Mouse (Mus musculus) kidney, adult 9 months (tissue): ENCODE data around the gene Actrt2.

Source experiments
- DNase-seq: peaks from one replicate; pipeline ENCODE4 v3.0.0; 2022

Actrt2 gene

DNA sequence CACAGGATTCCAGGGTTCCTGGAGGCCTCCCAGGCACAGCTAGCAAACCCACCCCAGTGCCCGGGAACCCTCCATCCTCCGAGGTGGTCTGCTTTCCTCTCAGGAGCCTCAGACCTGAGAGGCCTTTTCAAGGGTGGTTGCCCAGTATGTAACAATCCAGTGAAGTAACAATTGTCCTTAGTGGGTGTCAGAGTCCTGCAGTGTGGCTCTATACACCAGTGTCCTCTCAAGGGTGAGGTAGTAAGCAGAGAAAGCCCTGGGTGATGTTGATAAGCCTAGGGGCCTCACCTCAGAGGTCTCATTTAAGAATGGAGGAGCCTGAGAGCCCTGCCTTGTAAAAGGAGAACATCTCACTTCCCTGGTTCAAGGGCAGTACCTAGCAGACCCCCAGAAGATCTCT lies at the start of gene Actrt2:
Actrt2 (minus strand) TSS at position 101 of the 400 bp plus-strand sequence.
- no peak for DNase-seq

DNA sequence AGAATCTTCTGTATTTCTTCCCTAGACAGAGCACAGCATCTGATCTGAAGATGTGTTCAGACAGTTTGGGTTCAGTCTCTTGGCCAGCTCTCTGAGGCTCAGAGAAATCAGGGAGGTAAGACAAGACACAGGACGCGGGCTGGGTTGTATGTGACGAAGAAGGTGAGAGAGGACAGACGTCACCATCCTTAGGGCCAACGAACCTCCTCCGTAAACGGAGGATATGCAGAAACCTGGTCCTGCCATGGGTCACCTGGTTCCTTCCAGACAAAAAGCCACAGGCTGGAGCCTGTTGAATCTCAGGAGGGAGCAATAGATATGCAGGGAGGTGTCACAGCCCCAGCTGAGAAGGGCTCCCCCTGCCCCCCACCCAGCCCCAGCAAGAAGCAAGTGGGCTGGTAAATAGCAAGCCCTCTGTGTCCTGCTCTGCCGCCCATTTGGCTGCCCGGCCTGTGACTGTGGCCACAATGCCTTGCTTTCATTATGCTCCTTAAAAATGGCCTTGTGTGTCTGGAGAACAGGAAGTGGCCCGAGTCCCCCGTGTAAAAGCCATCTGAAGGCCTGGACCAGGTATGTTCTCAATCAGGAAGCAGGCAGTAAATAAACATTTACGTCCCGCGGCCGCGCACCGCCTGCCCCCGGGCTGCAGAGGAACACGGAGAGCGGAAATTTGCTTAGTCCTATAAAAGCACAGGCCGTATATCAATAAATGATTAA lies 41.9 kb upstream of the Actrt2 start:
- DNase-seq = no peak

DNA sequence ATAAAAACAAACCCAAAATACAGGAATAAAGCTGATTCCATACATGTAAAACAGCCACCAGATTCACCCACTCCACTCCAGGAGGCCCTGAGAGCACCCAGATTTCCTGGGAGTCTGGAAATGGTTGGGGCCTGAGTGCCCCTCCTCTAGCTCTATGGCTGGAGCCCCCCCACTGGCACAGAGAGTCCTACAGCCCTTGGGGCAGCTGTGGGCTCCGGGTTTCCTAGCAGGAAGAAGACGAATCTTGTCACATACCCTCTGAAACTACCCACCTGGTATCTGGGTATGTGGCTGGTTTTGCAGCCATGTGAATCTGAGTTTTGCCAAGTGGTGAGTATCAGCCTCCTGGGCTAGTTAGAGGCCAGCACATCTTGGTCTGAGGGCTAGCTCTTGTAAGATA lies 41.1 kb upstream of the Actrt2 start:
- no peak for DNase-seq

DNA sequence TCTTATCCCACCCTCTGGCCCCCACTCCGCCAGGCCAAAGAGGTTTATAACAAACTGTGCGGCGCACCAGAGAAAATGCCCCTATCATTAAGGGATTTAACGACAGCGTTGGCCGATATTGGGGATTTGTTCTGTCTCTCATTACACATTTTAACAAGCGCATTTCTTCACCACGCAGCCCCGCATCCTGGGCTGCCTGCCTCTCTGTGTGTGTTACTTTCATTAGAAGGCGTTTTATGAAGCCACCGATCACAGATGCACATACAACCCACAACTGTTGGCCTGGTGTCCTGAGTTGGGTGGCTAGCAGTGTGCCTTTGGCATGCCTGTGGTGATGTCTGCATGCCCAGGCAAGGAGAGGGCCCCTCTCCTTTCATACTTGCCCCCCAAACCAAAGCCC lies 40.6 kb upstream of the Actrt2 start:
- no peak for DNase-seq

DNA sequence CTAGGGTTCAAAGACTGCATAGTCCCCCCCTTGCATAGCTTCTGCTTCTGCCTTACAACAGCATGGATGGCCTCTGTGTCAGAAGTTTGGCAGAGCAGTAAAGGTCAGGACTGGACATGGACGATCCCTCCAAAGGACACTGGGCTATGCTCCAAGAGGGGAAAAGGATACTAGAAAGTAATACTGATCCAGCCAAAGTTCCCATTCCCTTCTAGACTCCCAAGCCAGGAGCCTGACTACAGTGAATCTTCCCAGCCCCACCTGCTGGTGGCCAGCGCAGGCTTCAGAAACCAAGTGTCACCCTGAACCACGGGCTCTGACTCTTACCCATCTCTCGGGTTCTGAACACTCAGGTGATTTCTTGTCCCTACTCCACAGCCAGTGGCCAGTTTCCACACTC lies 39.9 kb upstream of the Actrt2 start:
- peak; percentile 36 for DNase-seq

DNA sequence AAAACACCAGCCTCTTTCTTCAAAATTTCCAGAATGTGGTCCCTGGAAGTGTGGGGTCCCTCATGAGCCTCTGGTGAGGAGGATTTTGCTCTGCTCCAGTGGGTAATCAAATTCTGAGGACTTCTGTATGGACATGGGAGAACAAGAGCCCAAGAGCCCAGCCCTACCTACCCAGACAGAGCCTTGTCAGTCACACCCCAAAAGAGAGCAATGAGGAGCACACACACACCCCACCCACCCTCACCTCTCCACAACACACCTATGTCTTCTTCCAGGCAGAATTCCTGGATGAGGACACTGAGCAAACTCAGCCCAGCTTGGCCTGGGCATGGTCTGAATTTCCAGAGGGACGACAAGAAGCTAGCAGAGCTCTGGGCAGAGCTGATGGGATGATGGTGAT lies 38.8 kb upstream of the Actrt2 start:
- DNase-seq = no peak

DNA sequence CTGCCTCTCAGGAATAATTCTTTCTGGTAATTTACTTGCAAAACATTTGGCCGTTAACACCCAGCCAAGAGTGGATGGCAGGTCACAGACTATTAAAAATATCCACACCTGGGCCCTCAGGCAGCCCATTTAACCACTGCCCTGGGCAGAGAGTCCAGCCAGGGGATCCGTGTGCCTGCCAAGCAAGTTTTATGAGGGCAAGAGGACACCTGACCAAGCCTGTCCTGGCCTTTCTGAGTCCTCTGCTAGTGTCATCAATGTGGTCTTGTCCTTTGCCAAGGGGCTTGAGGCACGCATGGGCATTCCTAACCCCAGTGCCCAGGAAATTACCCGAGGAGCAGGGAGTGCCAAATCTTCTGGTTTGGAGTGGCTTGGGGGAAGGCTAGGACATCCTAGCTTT lies 38.0 kb upstream of the Actrt2 start:
- DNase-seq = peak; percentile 73

DNA sequence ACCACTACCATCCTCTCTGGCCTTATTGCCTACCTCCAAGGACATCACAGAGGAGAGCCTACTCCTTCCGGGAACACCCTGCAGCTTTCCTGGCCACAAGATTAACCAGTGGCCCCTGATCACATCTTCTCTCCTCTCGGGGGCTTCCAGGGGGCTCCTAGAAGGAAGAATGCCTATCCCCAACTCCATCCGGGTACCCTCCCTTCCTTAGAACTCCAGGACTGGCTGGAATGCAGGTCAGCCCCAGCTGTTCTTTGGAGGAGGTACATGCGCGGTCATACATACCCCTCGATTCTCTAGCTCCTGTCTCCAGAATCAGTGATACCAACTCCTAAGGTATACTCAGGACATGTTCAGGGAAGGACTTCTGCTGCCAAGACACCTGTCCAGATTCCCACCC lies 37.4 kb upstream of the Actrt2 start:
- DNase-seq = no peak

DNA sequence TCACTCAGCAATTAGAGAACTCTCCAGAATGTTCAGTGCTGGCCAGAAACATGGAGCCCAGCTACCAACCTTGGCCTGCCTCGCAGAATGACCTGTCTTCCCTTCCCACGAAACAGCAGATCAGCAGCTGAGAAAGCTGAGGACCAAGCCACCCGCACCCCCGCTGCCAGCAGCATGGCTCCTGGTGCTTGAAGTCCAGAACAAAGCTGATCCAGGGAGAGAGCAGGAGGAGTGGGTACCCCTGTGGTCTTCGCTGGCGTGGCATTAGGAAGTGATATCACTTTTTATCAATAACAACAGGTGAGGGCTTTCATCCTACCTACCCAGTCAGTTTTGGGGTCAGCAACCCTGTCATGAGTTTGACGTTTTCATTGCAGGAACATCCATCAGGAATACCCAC lies 36.9 kb upstream of the Actrt2 start:
- no peak for DNase-seq

DNA sequence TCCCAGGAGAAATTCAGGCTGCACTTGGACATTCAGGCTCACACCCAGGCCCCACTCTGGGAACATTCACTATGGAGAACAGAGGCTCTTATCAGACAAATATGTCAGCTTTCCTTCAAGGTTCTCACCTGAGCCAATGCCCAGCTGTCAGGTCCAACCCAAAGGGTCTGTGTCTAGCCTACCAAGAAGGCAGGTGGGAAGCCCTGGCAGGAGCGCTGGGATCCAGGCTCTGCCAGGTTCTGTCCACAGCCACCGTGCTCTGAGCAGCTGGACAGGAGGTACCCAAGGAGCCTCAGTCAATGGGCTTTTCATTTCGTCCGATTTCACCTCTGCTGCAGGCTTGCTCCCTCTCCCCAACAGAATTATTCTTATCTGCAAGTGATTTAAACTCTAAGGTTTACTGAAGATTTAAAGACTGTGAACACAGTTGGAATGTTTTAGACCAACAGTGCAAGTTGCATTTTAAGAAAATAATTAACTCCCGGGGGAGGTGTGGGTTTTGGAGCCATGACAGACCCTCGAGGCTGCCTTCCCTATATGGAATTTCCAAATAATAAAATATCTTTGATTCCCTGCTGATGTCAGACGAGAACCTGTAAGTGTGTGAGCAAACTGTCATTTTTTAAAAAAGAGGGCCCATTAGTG lies 35.9 kb upstream of the Actrt2 start:
- no peak for DNase-seq

DNA sequence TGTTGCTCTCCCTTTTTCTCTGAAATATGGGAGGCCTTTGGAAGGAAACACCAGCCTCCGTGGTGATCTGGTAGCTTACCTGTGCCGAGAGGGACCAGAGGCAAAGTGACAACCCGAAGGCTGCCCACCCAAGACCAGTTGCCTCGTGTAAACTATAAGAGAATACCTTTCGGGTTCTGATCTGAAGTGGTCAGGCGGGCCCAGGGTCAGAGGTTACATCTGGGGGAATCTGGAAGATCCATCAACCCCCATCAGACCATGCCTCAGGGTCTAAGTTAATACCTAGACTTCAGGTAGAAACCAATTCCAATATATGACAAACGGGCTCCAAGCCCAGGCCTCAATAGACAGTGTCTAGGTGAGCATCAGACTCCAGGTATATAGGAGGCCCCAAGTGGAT lies 35.3 kb upstream of the Actrt2 start:
- no peak for DNase-seq

DNA sequence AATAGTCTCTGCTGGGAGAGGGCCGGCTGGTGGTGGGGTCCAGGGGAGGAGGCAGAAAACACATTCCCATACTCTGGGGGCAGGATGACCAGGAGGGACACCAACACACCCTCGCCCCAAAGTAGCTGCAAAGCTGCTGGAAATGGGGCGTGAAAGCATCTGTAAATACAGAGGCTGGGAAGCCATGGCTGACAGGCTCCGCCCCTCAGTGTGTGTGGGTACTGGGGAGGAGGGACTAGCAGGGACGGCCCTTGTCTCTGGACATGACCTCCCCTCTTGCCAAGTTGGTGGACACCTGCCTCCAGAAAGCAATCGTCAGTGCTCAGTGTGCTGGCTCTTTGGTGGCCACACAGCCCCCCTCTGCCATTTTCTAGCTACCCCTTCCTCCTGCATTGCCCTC lies 34.5 kb upstream of the Actrt2 start:
- DNase-seq = no peak

DNA sequence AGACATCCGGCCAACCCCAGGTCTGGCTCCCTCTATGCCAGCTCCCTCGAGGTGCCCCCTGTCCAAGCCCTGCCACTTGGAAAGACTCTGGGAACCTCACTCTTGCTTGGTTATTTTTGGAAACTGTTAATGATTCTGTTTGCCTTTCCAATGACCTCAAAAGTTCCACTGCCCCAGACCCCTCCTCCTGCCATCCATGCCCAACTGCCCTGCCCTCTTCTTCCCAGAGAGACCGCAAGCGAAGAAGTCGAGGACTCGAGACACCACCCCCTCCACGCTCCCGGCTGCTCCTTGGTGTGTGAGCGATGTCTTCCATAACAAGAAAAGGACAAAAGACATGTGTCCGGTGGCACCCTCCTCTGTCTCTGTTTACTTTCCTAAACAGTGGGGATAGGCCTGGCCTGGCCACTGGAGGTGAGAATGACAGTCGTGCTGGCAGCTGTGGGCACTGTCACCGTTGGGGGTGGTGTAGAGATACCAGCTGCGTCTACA lies 33.3 kb upstream of the Actrt2 start:
- DNase-seq = peak; percentile 31

DNA sequence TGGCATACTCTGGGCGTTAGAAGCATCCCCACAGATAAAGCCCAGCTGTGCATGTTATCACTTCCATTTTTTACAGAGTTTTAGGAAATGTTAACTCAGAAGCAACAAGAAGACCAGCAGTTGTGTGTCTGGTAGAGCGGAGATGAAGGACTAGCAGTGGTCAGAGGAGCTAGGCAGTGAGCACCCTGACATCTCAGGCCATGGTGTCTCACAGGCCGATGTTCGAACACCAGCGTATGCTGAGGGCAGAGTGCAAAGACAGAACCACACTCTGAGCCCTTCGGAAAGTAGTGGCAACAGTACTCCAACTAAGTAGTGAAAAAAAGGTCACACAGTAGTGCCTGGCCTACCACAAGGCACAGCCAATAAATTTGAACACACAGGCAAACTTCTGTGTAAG lies 32.8 kb upstream of the Actrt2 start:
- no peak for DNase-seq

DNA sequence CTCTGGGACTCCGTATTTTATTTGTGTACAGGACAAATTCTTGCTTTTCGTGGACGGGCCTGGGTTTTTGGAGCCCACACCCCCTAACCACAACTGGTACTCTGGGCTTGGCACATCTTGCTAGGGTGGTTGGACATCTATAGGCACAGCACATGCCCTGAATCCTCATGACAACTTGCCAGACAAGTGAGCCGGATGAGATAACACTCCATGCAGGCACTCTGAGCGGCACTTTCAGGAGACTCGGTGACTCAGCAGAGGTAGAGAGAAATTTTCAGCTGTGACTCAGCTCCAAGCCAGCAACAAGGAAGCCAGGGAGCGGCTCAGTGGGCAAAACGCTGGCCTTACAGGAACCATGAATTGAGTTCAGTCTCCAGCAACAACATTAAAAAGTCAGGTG lies 31.6 kb upstream of the Actrt2 start:
- DNase-seq = no peak

DNA sequence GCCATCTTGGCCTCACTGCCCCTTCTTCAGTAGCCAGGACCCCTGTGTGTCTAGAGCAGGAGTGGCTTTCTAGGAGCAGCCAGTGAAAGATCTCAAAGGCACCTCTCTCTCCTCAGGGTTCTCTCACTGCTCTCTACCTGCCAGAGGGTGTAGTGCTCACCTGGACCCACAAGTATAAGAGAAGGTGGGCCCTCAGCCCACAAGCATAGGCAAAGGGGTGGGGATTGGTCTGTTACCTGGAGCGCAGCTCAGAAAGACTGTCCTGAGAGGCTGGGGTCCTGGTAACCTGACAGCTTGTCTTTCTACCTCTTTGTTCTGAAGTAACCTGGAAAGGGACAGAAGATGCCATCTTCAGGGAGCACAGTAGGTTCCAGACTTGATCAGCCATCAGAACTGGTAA lies 31.0 kb upstream of the Actrt2 start:
- no peak for DNase-seq

DNA sequence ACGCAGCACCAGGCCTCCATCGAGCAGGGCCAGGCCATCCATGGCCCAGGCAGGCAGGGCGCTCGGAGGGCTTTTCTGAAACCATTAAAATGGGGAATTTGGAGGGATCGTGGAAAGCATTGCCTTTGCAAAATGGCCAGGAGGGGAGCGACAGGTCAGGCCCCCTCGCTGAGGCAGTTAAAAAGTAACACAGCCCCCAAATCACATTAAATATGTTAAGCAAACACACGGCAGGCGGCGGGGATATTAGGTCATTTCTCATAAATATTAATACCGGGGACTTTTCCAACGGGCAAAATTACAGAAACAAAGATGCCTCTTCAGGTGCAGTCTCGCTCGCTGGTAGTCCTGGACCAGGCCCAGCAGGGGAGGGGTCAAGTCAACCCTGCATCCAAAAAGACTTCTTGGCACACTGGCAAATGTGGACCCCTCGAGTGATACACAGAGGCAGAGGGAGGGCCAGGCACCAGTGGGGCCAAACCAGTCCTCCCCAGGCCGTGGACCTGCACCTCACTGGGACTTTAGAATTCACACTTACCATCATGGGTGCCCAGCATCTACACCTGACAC lies 30.4 kb upstream of the Actrt2 start:
- DNase-seq = no peak

DNA sequence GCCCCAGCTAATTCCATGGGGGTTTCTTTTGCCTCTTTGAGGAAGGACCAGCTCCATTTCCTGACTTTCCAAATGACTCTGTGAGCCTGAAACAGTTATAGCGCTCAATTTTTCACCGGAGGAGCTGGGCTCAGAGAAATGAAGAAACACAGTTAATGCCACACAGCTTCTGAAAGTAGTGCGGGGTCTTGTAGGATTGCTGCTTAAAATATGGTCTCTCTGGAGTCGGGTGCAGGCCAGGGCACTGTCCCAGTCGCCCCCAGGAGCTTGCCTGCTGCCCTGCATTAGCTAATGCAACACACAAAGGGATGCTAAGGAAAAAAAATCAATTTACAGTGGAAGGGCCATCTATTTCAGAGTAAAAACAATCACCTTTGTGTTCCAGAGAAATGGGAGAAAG lies 29.8 kb upstream of the Actrt2 start:
- DNase-seq = no peak

DNA sequence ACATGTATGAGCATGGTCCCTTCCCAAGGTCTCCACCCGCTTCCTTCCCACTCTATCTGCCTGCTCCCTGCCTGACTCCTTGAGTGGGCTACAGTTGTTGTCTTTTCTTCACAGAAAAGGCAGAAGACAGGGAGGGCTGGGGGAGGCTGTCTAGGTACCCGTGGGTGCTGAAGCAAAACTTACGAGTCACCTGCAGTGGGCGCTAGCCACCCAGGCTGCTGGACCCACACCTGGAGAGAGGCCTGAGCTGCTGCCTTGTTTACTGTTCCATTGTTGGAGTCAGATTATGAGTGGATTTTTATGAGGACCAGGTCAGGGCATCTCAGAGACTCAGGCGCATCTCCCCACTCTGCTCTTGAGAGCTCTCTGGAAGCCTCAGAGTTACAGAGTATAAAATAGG lies 28.9 kb upstream of the Actrt2 start:
- no peak for DNase-seq

DNA sequence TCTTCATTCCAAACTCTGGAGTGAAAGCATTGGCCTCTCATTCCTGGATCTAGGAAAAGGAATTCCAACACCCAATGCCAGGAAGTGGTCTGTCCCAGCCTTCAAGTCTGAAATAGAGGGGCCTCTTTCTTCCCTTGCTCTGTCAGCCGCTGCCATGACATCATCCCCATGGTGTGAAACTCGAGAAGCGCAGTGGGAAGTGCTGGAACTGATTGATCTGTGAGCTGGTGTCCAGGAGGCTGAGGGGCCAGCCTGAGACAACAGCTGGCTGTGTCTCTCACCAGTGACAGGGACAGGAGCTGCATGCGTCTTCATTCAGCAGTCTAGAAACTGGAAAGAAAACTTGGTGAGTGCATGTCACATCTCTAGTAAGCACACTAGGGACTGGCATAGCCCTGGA lies 28.5 kb upstream of the Actrt2 start:
- no peak for DNase-seq

DNA sequence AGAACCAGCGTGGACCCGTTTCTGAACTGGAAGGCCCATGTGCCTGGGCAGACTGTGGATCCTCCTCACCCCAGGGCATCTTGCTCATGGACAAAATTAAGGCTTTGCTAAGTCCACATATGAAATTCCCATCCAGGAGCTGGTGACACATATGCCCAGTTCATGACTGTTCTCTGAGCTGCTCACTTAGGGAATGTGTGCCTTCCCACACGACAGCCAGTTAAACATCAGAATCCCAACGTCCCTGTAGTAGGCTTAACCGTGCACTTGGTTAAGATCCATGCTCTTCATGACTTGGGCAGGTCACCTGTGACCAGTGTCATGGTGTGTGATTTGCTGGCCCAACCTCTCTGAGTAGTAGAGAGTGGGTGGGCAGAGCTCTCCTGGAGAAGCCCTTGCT lies 26.7 kb upstream of the Actrt2 start:
- DNase-seq = no peak

DNA sequence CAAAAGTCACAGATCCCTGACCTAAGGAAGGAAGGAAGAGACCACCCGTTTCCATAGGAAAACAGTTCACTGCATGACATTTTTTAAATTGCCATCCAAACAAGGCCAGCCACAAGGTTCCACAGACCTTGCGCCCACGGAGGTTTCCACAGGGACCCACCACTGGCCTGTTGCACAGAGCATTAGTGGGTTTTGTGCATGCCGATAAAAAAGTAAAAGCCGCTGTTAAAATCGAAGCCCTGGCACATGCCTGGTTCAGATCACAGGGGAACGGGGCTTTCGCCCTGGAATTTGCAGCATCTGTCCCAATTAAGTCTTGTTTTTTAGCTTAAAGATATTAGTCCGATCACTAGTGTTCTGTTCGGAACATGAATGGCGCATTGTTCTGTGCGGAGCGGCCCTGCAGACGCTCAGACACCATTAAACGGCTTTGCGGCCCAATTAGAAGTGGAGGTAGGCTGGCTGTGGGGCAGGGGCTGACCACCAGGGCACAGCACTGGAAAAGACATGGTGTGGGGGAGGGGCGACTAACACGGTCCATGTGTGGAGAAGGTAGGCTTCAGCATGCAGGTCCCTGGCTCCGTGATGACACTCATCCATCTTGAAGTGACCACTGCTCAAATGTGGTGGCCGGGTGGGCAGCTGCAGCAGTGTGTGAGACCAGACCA lies 25.8 kb upstream of the Actrt2 start:
- DNase-seq = no peak

DNA sequence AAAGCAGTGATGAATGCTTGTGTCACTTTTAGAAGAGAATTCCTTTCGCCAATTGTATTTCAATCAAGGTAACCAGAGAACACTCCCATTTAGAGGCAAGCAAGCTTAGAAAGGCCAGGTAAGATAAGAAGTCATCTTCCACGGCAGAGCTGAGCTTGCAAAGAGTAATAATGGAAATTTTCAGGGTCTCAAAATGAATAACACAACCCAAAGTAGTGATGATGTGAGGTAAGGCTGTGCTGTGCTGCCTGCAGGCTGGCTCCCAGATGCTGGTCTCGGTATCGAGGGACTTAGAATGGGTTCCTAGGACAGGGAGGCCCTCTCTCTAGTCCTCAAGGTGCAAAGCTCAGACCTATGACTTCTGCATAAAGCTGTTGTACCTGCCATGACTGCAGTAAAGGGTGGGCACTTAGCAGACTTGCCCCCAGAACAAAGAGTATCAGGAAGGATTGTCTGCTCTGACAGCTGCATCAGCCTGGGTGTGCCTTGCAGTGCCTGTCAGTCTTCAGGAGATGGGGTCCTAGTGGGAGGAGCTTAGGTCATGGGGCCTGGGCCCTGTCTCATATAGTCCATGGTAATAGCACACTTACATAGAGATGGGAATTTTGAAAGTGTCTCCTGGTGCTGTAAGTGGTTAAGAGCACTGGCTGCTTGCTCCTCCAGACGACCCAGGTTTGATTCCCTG lies 15.5 kb upstream of the Actrt2 start:
- no peak for DNase-seq
